Mouse (Mus musculus) v-Abl transformed pro-B cells (cell line): ENCODE data around the gene Gm45783.
"Not testable (repeated sequence)": the region's sequence is repeated elsewhere in the genome, so short reads cannot be mapped to it uniquely, and the experiment has no call there.

ENCODE experiments used
- in situ Hi-C, 2 experiments: fragments of 400-800 bp; cut with MboI; formaldehyde crosslinking; loops; one replicate each; pipeline ENCODE4 v1.15.1; 2025; ENCODE audit not compliant: unreplicated experiment in 2 of 2

The Gm45783 gene

GRCm38 (mm10) chr7:7374431-7374830 is at the start of gene Gm45783:
Gene Gm45783, minus strand, starts transcription at chr7:7374573.
- in situ Hi-C loops: not testable (repeated sequence)

DNA sequence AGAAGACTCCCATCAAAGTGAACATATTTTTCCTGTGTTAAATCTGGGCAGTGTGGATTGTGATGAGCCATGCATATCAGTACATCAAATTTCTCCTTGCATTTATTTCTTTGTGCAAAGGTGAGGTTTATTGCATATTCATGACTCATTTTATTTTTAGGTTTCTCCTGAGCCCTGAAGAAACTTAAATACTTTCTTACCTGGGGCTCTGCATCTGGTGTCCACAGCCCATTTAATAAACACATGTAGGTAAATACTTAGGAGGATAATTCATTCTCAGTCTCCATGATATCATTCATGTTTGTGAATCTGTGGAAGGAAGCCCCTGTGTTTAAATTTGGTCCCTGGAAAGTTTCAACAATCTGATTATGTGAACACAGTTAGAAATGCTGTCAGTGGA is 25.2 kb upstream of the Gm45783 start, which contains the start of gene Vmn2r31:
Gene Vmn2r31 (minus strand): TSS at position 101 of the 400 bp plus-strand sequence.
- in situ Hi-C loops: not testable (repeated sequence)

DNA sequence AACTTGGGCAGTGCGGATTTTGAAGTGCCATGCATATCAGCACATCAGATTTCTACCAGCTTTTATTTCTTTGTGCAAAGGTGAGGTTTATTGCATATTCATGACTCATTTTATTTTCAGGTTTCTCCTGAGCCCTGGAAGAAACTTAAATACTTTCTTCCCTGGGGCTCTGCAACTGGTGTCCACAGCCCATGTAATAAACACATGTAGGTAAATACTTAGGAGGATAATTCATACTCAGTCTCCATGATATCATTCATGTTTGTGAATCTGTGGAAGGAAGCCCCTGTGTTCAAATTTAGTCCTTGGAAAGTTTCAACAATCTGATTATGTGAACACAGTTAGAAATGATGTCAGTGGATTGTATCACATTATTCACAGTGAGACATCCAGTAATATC is 36.9 kb downstream of the Gm45783 start, which contains the start of gene Vmn2r30:
Gene Vmn2r30 (minus strand): TSS at position 101 of the 400 bp plus-strand sequence.
- in situ Hi-C loops: not testable (repeated sequence)

GRCm38 (mm10) chr7:7295595-7295994 is 78.8 kb downstream of the Gm45783 start:
- in situ Hi-C loops: loop anchor here (5.0 to 25.0 kb wide), 9 partner anchors 98 to 1141 kb away; partner anchors contain the start of genes Zfp787 (in 2 of the 2), Zfp954 (in 2 of the 2), Zfp444 (in 1 of the 2) and Zfp667 (in 1 of the 2)
